Mouse (Mus musculus) olfactory bulb, adult 2 months (tissue): ENCODE data around the gene Plcxd2.

ENCODE experiments used
- CTCF ChIP-seq: fragments of 200-500 bp; IDR thresholded peaks from 2 replicates; pipeline ENCODE4 v1.5.1; 2012; ENCODE audit warnings: low read depth, mild to moderate bottlenecking, low read length, moderate library complexity; ENCODE audit not compliant: insufficient read depth
- POLR2A ChIP-seq: fragments of 200-500 bp; IDR thresholded peaks from 2 replicates; pipeline ENCODE4 v1.6.1; 2012; ENCODE audit warnings: mild to moderate bottlenecking, low read depth, low read length, moderate library complexity; ENCODE audit not compliant: insufficient read depth

GRCm38 (mm10) chr16:46022189-46022928 is 12.3 kb upstream of the Plcxd2 start:
- TF ChIP-seq CTCF, result no peak
- no peak for TF ChIP-seq POLR2A
